Mouse (Mus musculus) midbrain, postnatal 0 days (tissue): ENCODE measurements around the gene St6galnac6. TPM values are rescaled to one million over a fixed set of nuclear protein-coding genes. Genes with fewer than 3 reads are reported as not detected.

ENCODE experiments used
- ATAC-seq: fragments of 200-750 bp; cut with Nextera tagmentation; 2 replicates; pipeline ENCODE4 v1.8.0; 2017; ENCODE audit warnings: moderate number of reproducible peaks, mild to moderate bottlenecking, moderate TSS enrichment, moderate library complexity; ENCODE audit not compliant: low FRiP score
- DNase-seq: peaks from one replicate; pipeline ENCODE4 v3.0.0-alpha.2; 2015; ENCODE audit warnings: low spot score
- H3K27ac ChIP-seq: fragments of 300-500 bp; sonication (generic); 2 replicates; pipeline ENCODE4 v1.5.1; 2014; ENCODE audit warnings: low read depth, mild to moderate bottlenecking, low read length, mixed read lengths
- H3K27me3 ChIP-seq: fragments of 300-500 bp; sonication (generic); 2 replicates; pipeline ENCODE4 v1.6.1; 2014; ENCODE audit warnings: low read length, control low read depth, mixed read lengths; ENCODE audit not compliant: insufficient read depth
- H3K36me3 ChIP-seq: fragments of 300-500 bp; sonication (generic); 2 replicates; pipeline ENCODE4 v1.6.1; 2014; ENCODE audit warnings: low read length, control low read depth, mixed read lengths; ENCODE audit not compliant: insufficient read depth
- H3K4me1 ChIP-seq: fragments of 300-500 bp; sonication (generic); 2 replicates; pipeline ENCODE4 v1.6.1; 2014; ENCODE audit warnings: mild to moderate bottlenecking, control low read depth, antibody characterized with exemption, low read length, mixed read lengths; ENCODE audit not compliant: insufficient read depth
- H3K4me2 ChIP-seq: fragments of 300-500 bp; sonication (generic); 2 replicates; pipeline ENCODE4 v1.6.1; 2014; ENCODE audit warnings: low read depth, mild to moderate bottlenecking, low read length, mixed read lengths; ENCODE audit not compliant: poor library complexity, severe bottlenecking
- H3K4me3 ChIP-seq: fragments of 300-500 bp; sonication (generic); 2 replicates; pipeline ENCODE4 v1.5.1; 2014; ENCODE audit warnings: low read depth, mild to moderate bottlenecking, low read length, moderate library complexity
- H3K9ac ChIP-seq: fragments of 300-500 bp; sonication (generic); replicated peaks from 2 replicates; pipeline ENCODE4 v1.6.1; 2014; ENCODE audit warnings: mild to moderate bottlenecking, low read length, moderate library complexity, mixed read lengths; ENCODE audit not compliant: poor library complexity, severe bottlenecking
- H3K9me3 ChIP-seq: fragments of 300-500 bp; sonication (generic); 2 replicates; pipeline ENCODE4 v1.6.1; 2016; ENCODE audit warnings: low read length, control low read depth
- CTCF ChIP-seq: IDR thresholded peaks from 2 replicates; pipeline ENCODE4 v1.5.1; 2016; ENCODE audit warnings: antibody characterized with exemption, mild to moderate bottlenecking
- WGBS: fragments of 180-500 bp; shearing (Covaris S2); extraction: QIAGEN DNeasy Blood & Tissue Kit; methylation state at CpG from one replicate; pipeline ENCODE4 v1.1.7; 2014; 5-methylcytosine and 5-hydroxymethylcytosine counted together
- polyA plus RNA-seq: library from polyadenylated mRNA; unstranded; fragments of >200 nt; fragmentation: Nextera tagmentation; extraction: Ambion mirVana; gene quantifications from 2 replicates; pipeline ENCODE4 v1.2.1, GENCODE M21; 2015
- total RNA-seq: library from RNA; depleted of rRNA; stranded (reverse); fragments of >200 nt; gene quantifications from 2 replicates; pipeline ENCODE4 v1.2.3, GENCODE M21; 2014

Gene St6galnac6
- total and polyA plus RNA-seq, 2 experiments from 2014 or later = 45.2 to 166 TPM

GRCm38 (mm10) chr2:32559570-32559969 is 39.9 kb upstream of the St6galnac6 start:
- H3K4me2 ChIP-seq = no peak overlapping the region
- peak; percentile 91 for ATAC-seq

GRCm38 (mm10) chr2:32566536-32567063 is 32.9 kb upstream of the St6galnac6 start:
- no peak overlapping the region for H3K9ac ChIP-seq
- H3K4me2 ChIP-seq = no peak overlapping the region
- WGBS = 43% methylated on average over 4 of the region's 4 CpGs
- no peaks in the 10 kb centered on the region for H3K27me3 ChIP-seq
- peak; percentile 74 for DNase-seq
- no peak for ATAC-seq
- no peaks in the 10 kb centered on the region for H3K9me3 ChIP-seq
- H3K4me3 ChIP-seq = no peak overlapping the region
- peak; percentile 89 for TF ChIP-seq CTCF
- no peak overlapping the region for H3K27ac ChIP-seq
- peaks cover 2% of the 10 kb centered on the region; the same call in 1 of the 2 replicates for H3K4me1 ChIP-seq
- H3K36me3 ChIP-seq = peaks cover 48% of the 10 kb centered on the region

More at GRCm38 (mm10) chr2:32559570-32559969, 39.9 kb upstream of the St6galnac6 start:
- DNase-seq = peak; percentile 76
- 11% methylated on average over 5 of the region's 5 CpGs for WGBS
- peaks cover 16% of the 10 kb centered on the region for H3K36me3 ChIP-seq
- TF ChIP-seq CTCF = no peak
- H3K27ac ChIP-seq = peak overlapping the region; percentile 69
- no peaks in the 10 kb centered on the region for H3K9me3 ChIP-seq
- no peaks in the 10 kb centered on the region for H3K27me3 ChIP-seq
- H3K4me1 ChIP-seq = no peaks in the 10 kb centered on the region
- H3K4me3 ChIP-seq = no peak overlapping the region
- no peak overlapping the region for H3K9ac ChIP-seq

- peaks cover 49% of the 10 kb centered on the region for H3K36me3 ChIP-seq
- WGBS = 64% methylated on average over 5 of the region's 5 CpGs
- no peak overlapping the region for H3K27ac ChIP-seq
- no peak for DNase-seq
- no peak overlapping the region for H3K4me3 ChIP-seq
- H3K4me2 ChIP-seq = no peak overlapping the region
- no peak for ATAC-seq
- no peaks in the 10 kb centered on the region for H3K27me3 ChIP-seq
- no peak for TF ChIP-seq CTCF
- peaks cover 8% of the 10 kb centered on the region; the same call in 1 of the 2 replicates for H3K4me1 ChIP-seq
- no peak overlapping the region for H3K9ac ChIP-seq
- H3K9me3 ChIP-seq = no peaks in the 10 kb centered on the region
Observed at GRCm38 (mm10) chr2:32568149-32568548, 31.4 kb upstream of the St6galnac6 start.

- WGBS = 87% methylated on average over 3 of the region's 3 CpGs
- Histone ChIP-seq H3K4me2 (no peak overlapping the region), H3K27me3 (no peaks in the 10 kb centered on the region), H3K4me1 (peaks cover 8% of the 10 kb centered on the region; the same call in 1 of the 2 replicates), H3K36me3 (peaks cover 42% of the 10 kb centered on the region), H3K9me3 (no peaks in the 10 kb centered on the region), H3K27ac (no peak overlapping the region), H3K9ac (no peak overlapping the region), H3K4me3 (no peak overlapping the region)
- TF ChIP-seq CTCF = no peak
- no peak for ATAC-seq
- DNase-seq = no peak
Observed at GRCm38 (mm10) chr2:32568941-32569340, 30.6 kb upstream of the St6galnac6 start.

- no peak for TF ChIP-seq CTCF
- peak; percentile 95 for DNase-seq
- Histone ChIP-seq H3K9ac (peak within 1 kb of the TSS; percentile 89), H3K27me3 (no peaks in the 10 kb centered on the region), H3K4me1 (peaks cover 8% of the 10 kb centered on the region; the same call in 1 of the 2 replicates), H3K4me2 (peak within 1 kb of the TSS; percentile 84), H3K9me3 (no peaks in the 10 kb centered on the region), H3K36me3 (peaks cover 22% of the 10 kb centered on the region), H3K27ac (peak within 1 kb of the TSS; percentile 84), H3K4me3 (peak within 1 kb of the TSS; percentile 66)
- peak; percentile 75 for ATAC-seq
- 2% methylated on average over 36 of the region's 36 CpGs for WGBS
Observed at GRCm38 (mm10) chr2:32570698-32571494, 28.6 kb upstream of the St6galnac6 start, which contains the start of gene Dpm2. Dpm2 (plus strand) TSS chr2:32570858.

GRCm38 (mm10) chr2:32572196-32572595 is 27.3 kb upstream of the St6galnac6 start:
- Histone ChIP-seq H3K9me3 (no peaks in the 10 kb centered on the region), H3K4me2 (no peak overlapping the region), H3K4me1 (peaks cover 8% of the 10 kb centered on the region; the same call in 1 of the 2 replicates), H3K9ac (peak overlapping the region; percentile 89; the same call in 1 of the 2 replicates), H3K27me3 (0 out of 2 replicates have a peak, but pooled peaks cover 3% of the 10 kb centered on the region), H3K27ac (no peak overlapping the region), H3K36me3 (peaks cover 13% of the 10 kb centered on the region), H3K4me3 (no peak overlapping the region)
- ATAC-seq (no peak), DNase-seq (no peak)
- WGBS = 92% methylated on average over 11 of the region's 11 CpGs
- no peak for TF ChIP-seq CTCF
